Mouse (Mus musculus): ENCODE results near the gene Ints2. TPM values are rescaled to one million over a fixed set of nuclear protein-coding genes. Genes with fewer than 3 reads are reported as not detected.
"Not testable (repeated sequence)": the region's sequence is repeated elsewhere in the genome, so short reads cannot be mapped to it uniquely, and the experiment has no call there.

Gene Ints2
- 10 to 100 TPM; 20.0 to 22.0 TPM for total RNA-seq (2021)
- long read RNA-seq, full-length matches to known transcripts: 9 of 18 reads
- long read RNA-seq, partial matches to known transcripts: 2 of 18 reads
- long read RNA-seq, other reads (novel, unspliced or antisense): 7 of 18 reads

GRCm38 (mm10) chr11:86257460-86258076, at the start of gene Ints2:
Ints2 (minus strand) TSS chr11:86257575.
- DNase-seq (ENCODE audit: low spot score in 2 of 2): peak; percentile 92 to 97

GRCm38 (mm10) chr11:86292201-86292600, 34.8 kb upstream of the Ints2 start:
- not testable (repeated sequence) for DNase-seq (ENCODE audit: low spot score in 2 of 2)

GRCm38 (mm10) chr11:86291714-86292113, 34.3 kb upstream of the Ints2 start:
- DNase-seq (ENCODE audit: low spot score in 2 of 2): no peak

GRCm38 (mm10) chr11:86285729-86286128, 28.4 kb upstream of the Ints2 start:
- no peak for DNase-seq (ENCODE audit: low spot score in 2 of 2)

- no peak for DNase-seq (ENCODE audit: low spot score in 2 of 2)
Observed at GRCm38 (mm10) chr11:86278442-86279102, 21.2 kb upstream of the Ints2 start.

- peak in 1 of 2 experiments; percentile 12 for DNase-seq (ENCODE audit: low spot score in 2 of 2)
Observed at GRCm38 (mm10) chr11:86257054-86257453, 321 bp downstream of the Ints2 start.

- no peak for DNase-seq (ENCODE audit: low spot score in 2 of 2)
Observed at GRCm38 (mm10) chr11:86253342-86253741, 4.0 kb downstream of the Ints2 start.

- no peak for DNase-seq (ENCODE audit: low spot score in 2 of 2)
Observed at GRCm38 (mm10) chr11:86232446-86232845, 24.9 kb downstream of the Ints2 start.

- no peak for DNase-seq (ENCODE audit: low spot score in 2 of 2)
Observed at GRCm38 (mm10) chr11:86231781-86232350, 25.5 kb downstream of the Ints2 start.

GRCm38 (mm10) chr11:86226646-86227180, 30.7 kb downstream of the Ints2 start:
- DNase-seq (ENCODE audit: low spot score in 2 of 2): no peak

- DNase-seq (ENCODE audit: low spot score in 2 of 2): no peak
Observed at GRCm38 (mm10) chr11:86225761-86226160, 31.6 kb downstream of the Ints2 start.

- DNase-seq (ENCODE audit: low spot score in 2 of 2): no peak
Observed at GRCm38 (mm10) chr11:86211803-86212202, 45.6 kb downstream of the Ints2 start.

- DNase-seq (ENCODE audit: low spot score in 2 of 2): no peak
Observed at GRCm38 (mm10) chr11:86209123-86209522, 48.3 kb downstream of the Ints2 start.

- DNase-seq (ENCODE audit: low spot score in 2 of 2): no peak
Observed at GRCm38 (mm10) chr11:86205876-86206275, 51.5 kb downstream of the Ints2 start.

- no peak for DNase-seq (ENCODE audit: low spot score in 2 of 2)
Observed at GRCm38 (mm10) chr11:86205031-86205430, 52.3 kb downstream of the Ints2 start.

- no peak for DNase-seq (ENCODE audit: low spot score in 2 of 2)
Observed at GRCm38 (mm10) chr11:86201901-86202675, 55.3 kb downstream of the Ints2 start.

- peak; percentile 82 to 92 for DNase-seq (ENCODE audit: low spot score in 2 of 2)
Observed at GRCm38 (mm10) chr11:86201037-86201786, 56.2 kb downstream of the Ints2 start, which contains the start of gene Brip1. Brip1 (minus strand) TSS chr11:86201193.

- DNase-seq (ENCODE audit: low spot score in 2 of 2): no peak
Observed at GRCm38 (mm10) chr11:86200460-86201021, 56.8 kb downstream of the Ints2 start.

- DNase-seq (ENCODE audit: low spot score in 2 of 2): no peak
Observed at GRCm38 (mm10) chr11:86199733-86200132, 57.6 kb downstream of the Ints2 start.

- not testable (repeated sequence) for DNase-seq (ENCODE audit: low spot score in 2 of 2)
Observed at GRCm38 (mm10) chr11:86185224-86185623, 72.2 kb downstream of the Ints2 start.
